26 mouse cellular contexts compared by ENCODE assay signal in genomic region chr1:35754170-35754569, GRCm38 (mm10).
DNase-seq lines count a peak whose midpoint lies in the region; ATAC-seq and TF ChIP-seq lines count a peak whose summit lies in the region.
"Had no signal": no experiment of that assay in that cellular context is flagged by ENCODE, and none has a peak within 500 bp of the region (broad histone marks: within the 10 kb centered on the region; RNA-seq: fewer than 3 reads in every experiment).

No protein-coding gene starts in this region.

- no peak for TF ChIP-seq CTCF in heart, adult 2 months (IDR thresholded peaks at IDR 0.05)
- no peak for TF ChIP-seq CTCF in liver, adult 2 months (IDR thresholded peaks at IDR 0.05; ENCODE audit: low read depth, low read length)
- no peak for TF ChIP-seq CTCF in lung, postnatal 0 days (IDR thresholded peaks at IDR 0.05)

- ATAC-seq in liver, embryonic 12.5 days = no peak
- no peak for ATAC-seq in lung, postnatal 0 days
- ATAC-seq: activated CD4-positive, CD25-positive, alpha-beta regulatory T cell, adult 4 months; forebrain, embryonic 14.5 days; intestine, embryonic 15.5 days; liver, postnatal 0 days; midbrain, embryonic 15.5 days had no signal

- H3K4me1 ChIP-seq in heart, embryonic 10.5 days = no peaks in the 10 kb centered on the region
- H3K4me1 ChIP-seq in heart, adult 2 months (ENCODE audit: control insufficient read depth, insufficient read depth, low read length) = no peaks in the 10 kb centered on the region
- H3K4me1 ChIP-seq in liver, adult 2 months (ENCODE audit: control insufficient read depth, insufficient read depth, low read length) = no peaks in the 10 kb centered on the region
- no peaks in the 10 kb centered on the region for H3K4me1 ChIP-seq in liver, embryonic 12.5 days
- no peaks in the 10 kb centered on the region for H3K4me1 ChIP-seq in lung, postnatal 0 days (ENCODE audit: insufficient read depth, low read depth, low read length)
- H3K4me1 ChIP-seq: embryonic facial prominence, embryonic 12.5 days; hindbrain, embryonic 12.5 days; intestine, embryonic 15.5 days; megakaryocyte, embryonic 14.5 days; midbrain, embryonic 15.5 days had no signal

- no peaks in the 10 kb centered on the region for H3K27me3 ChIP-seq in heart, embryonic 10.5 days (ENCODE audit: insufficient read depth, poor library complexity, severe bottlenecking)
- H3K27me3 ChIP-seq in heart, adult 2 months (ENCODE audit: control insufficient read depth, insufficient read depth, low read length) = no peaks in the 10 kb centered on the region
- no peaks in the 10 kb centered on the region for H3K27me3 ChIP-seq in liver, adult 2 months (ENCODE audit: control insufficient read depth, insufficient read depth, low read length)
- H3K27me3 ChIP-seq in liver, embryonic 12.5 days (replicated peaks) = no peaks in the 10 kb centered on the region
- no peaks in the 10 kb centered on the region for H3K27me3 ChIP-seq in lung, postnatal 0 days (replicated peaks; ENCODE audit: insufficient read depth, low read length)
- H3K27me3 ChIP-seq: embryonic facial prominence, embryonic 12.5 days; heart, embryonic 12.5 days; hindbrain, embryonic 12.5 days; intestine, embryonic 15.5 days; limb, embryonic 15.5 days; megakaryocyte, embryonic 14.5 days; midbrain, embryonic 15.5 days had no signal

- H3K27ac ChIP-seq in heart, embryonic 10.5 days = no peak overlapping the region
- H3K27ac ChIP-seq in heart, adult 2 months = no peak overlapping the region
- no peak overlapping the region for H3K27ac ChIP-seq in liver, adult 2 months (replicated peaks; ENCODE audit: insufficient read depth, low read depth, low read length)
- H3K27ac ChIP-seq in liver, embryonic 12.5 days = no peak overlapping the region
- H3K27ac ChIP-seq in lung, postnatal 0 days (ENCODE audit: low read length) = no peak overlapping the region
- H3K27ac ChIP-seq: embryonic facial prominence, embryonic 12.5 days; hindbrain, embryonic 12.5 days; intestine, embryonic 15.5 days; limb, embryonic 15.5 days; midbrain, embryonic 15.5 days; stomach, postnatal 0 days had no signal

- no peak overlapping the region for H3K4me3 ChIP-seq in heart, embryonic 10.5 days
- H3K4me3 ChIP-seq in heart, adult 2 months = no peak overlapping the region
- H3K4me3 ChIP-seq in liver, adult 2 months (ENCODE audit: insufficient read depth, low read depth, low read length) = no peak overlapping the region
- H3K4me3 ChIP-seq in liver, embryonic 12.5 days = no peak overlapping the region
- H3K4me3 ChIP-seq in lung, postnatal 0 days (ENCODE audit: low read depth, low read length) = no peak overlapping the region
- H3K4me3 ChIP-seq: embryonic facial prominence, embryonic 12.5 days; erythroblast, embryonic 14.5 days; heart, embryonic 12.5 days; hindbrain, embryonic 12.5 days; intestine, embryonic 15.5 days; limb, embryonic 15.5 days; megakaryocyte, embryonic 14.5 days; midbrain, embryonic 15.5 days; myocyte had no signal

- no peak overlapping the region for H3K9ac ChIP-seq in heart, adult 2 months (ENCODE audit: low read depth, low read length)
- H3K9ac ChIP-seq in liver, adult 2 months (ENCODE audit: low read depth, low read length) = no peak overlapping the region
- no peak overlapping the region for H3K9ac ChIP-seq in liver, embryonic 12.5 days
- H3K9ac ChIP-seq in lung, postnatal 0 days (replicated peaks; ENCODE audit: low read depth) = no peak overlapping the region
- H3K9ac ChIP-seq: embryonic facial prominence, embryonic 12.5 days; heart, embryonic 12.5 days; hindbrain, embryonic 12.5 days; intestine, embryonic 15.5 days; limb, embryonic 15.5 days; liver, postnatal 0 days; midbrain, embryonic 15.5 days had no signal

- no peak overlapping the region for H3K4me2 ChIP-seq in liver, embryonic 12.5 days
- no peak overlapping the region for H3K4me2 ChIP-seq in lung, postnatal 0 days (replicated peaks; ENCODE audit: low read depth, low read length)
- H3K4me2 ChIP-seq: embryonic facial prominence, embryonic 12.5 days; heart, embryonic 12.5 days; hindbrain, embryonic 12.5 days; intestine, embryonic 15.5 days; limb, embryonic 15.5 days; midbrain, embryonic 15.5 days had no signal

- TF ChIP-seq EP300 in heart, adult 2 months (IDR thresholded peaks at IDR 0.05; ENCODE audit: insufficient read depth, low read depth, low read length) = no peak
- no peak for TF ChIP-seq EP300 in lung, postnatal 0 days (IDR thresholded peaks at IDR 0.05)

- no peak for TF ChIP-seq POLR2A in heart, adult 2 months (IDR thresholded peaks at IDR 0.05; ENCODE audit: insufficient read depth, low read depth, low read length)
- TF ChIP-seq POLR2A in liver, adult 2 months (IDR thresholded peaks at IDR 0.05; ENCODE audit: extremely low read depth, insufficient read depth, low read length) = no peak

- no peaks in the 10 kb centered on the region for H3K36me3 ChIP-seq in heart, embryonic 10.5 days
- H3K36me3 ChIP-seq in heart, adult 2 months (ENCODE audit: control insufficient read depth, insufficient read depth, low read length) = no peaks in the 10 kb centered on the region
- H3K36me3 ChIP-seq in liver, adult 2 months (ENCODE audit: control insufficient read depth, insufficient read depth, low read length) = no peaks in the 10 kb centered on the region
- H3K36me3 ChIP-seq in liver, embryonic 12.5 days = no peaks in the 10 kb centered on the region
- H3K36me3 ChIP-seq in lung, postnatal 0 days (ENCODE audit: insufficient read depth, low read length) = no peaks in the 10 kb centered on the region
- H3K36me3 ChIP-seq: embryonic facial prominence, embryonic 12.5 days; G1E; heart, embryonic 12.5 days; hindbrain, embryonic 12.5 days; intestine, embryonic 15.5 days; limb, embryonic 15.5 days; midbrain, embryonic 15.5 days had no signal

- H3K79me2 ChIP-seq in heart, adult 2 months (replicated peaks; ENCODE audit: control insufficient read depth, insufficient read depth, low read length) = no peaks in the 10 kb centered on the region
- H3K79me2 ChIP-seq in liver, adult 2 months (ENCODE audit: control insufficient read depth, insufficient read depth, low read length) = no peaks in the 10 kb centered on the region

- H3K9me3 ChIP-seq in heart, embryonic 10.5 days = no peaks in the 10 kb centered on the region
- H3K9me3 ChIP-seq in liver, embryonic 12.5 days (replicated peaks) = no peaks in the 10 kb centered on the region
- no peaks in the 10 kb centered on the region for H3K9me3 ChIP-seq in lung, postnatal 0 days (ENCODE audit: low read length)
- H3K9me3 ChIP-seq: embryonic facial prominence, embryonic 12.5 days; G1E; hindbrain, embryonic 12.5 days; intestine, embryonic 15.5 days; limb, embryonic 15.5 days; megakaryocyte, embryonic 14.5 days; midbrain, embryonic 15.5 days had no signal

- 81% methylated on average over 10 of the region's 11 CpGs for WGBS in heart, embryonic 10.5 days
- 80% methylated on average over 11 of the region's 11 CpGs for WGBS in heart, adult 2 months
- 81% methylated on average over 8 of the region's 11 CpGs for WGBS in liver, adult 2 months
- WGBS in liver, embryonic 12.5 days (ENCODE audit: insufficient replicate concordance) = 63% methylated on average over 11 of the region's 11 CpGs
- WGBS in lung, postnatal 0 days = 81% methylated on average over 8 of the region's 11 CpGs

- intact Hi-C loops in heart, adult 2 months (cut with DNase I) = no loop called here

- peak; percentile 4 for DNase-seq in heart, embryonic 10.5 days (ENCODE audit: low spot score)
- DNase-seq in heart, adult 2 months = no peak
- peak; percentile 64 for DNase-seq in liver, adult 2 months (ENCODE audit: extremely low read depth, low read depth, low spot score)
- peak; percentile 66 for DNase-seq in adrenal gland, postnatal 25 days
- no peak for DNase-seq in frontal cortex, postnatal 25 days (ENCODE audit: low spot score in 2 of 2)
- DNase-seq in lung, postnatal 0 days (ENCODE audit: low spot score) = no peak
- DNase-seq: cerebellum, adult 9-11 months; gastrocnemius, postnatal 14 days; heart, postnatal 14 days; liver, postnatal 0 days; right cerebral cortex, postnatal 4 days; thymus, postnatal 25 days had no signal

Comparison
In these comparisons a context has a peak if more than half of its experiments do, and no peak if none do; other contexts are left out.
1. DNase-seq: peak in heart, embryonic 10.5 days (single experiment), liver, adult 2 months (single experiment) and adrenal gland, postnatal 25 days (single experiment); none in heart, adult 2 months (0 of 2), frontal cortex, postnatal 25 days (0 of 2) and lung, postnatal 0 days (single experiment).